Mouse (Mus musculus) liver, embryonic 12.5 days (tissue): ENCODE results near the gene Scn5a. TPM values are rescaled to one million over a fixed set of nuclear protein-coding genes. Genes with fewer than 3 reads are reported as not detected.

Source experiments
- ATAC-seq: fragments of 200-750 bp; cut with Nextera tagmentation; 2 replicates; pipeline ENCODE4 v1.8.0; 2017; ENCODE audit warnings: moderate number of reproducible peaks, mild to moderate bottlenecking, moderate library complexity
- H3K27ac ChIP-seq: fragments of 300-500 bp; sonication (generic); 2 replicates; pipeline ENCODE4 v1.5.1; 2016; ENCODE audit warnings: mild to moderate bottlenecking
- H3K27me3 ChIP-seq: fragments of 300-500 bp; sonication (generic); replicated peaks from 2 replicates; pipeline ENCODE4 v1.6.1; 2016; ENCODE audit warnings: mild to moderate bottlenecking, moderate library complexity
- H3K36me3 ChIP-seq: fragments of 300-500 bp; sonication (generic); 2 replicates; pipeline ENCODE4 v1.6.1; 2016; ENCODE audit warnings: mild to moderate bottlenecking, moderate library complexity
- H3K4me1 ChIP-seq: fragments of 300-500 bp; sonication (generic); 2 replicates; pipeline ENCODE4 v1.6.1; 2016
- H3K4me2 ChIP-seq: fragments of 300-500 bp; sonication (generic); 2 replicates; pipeline ENCODE4 v1.6.1; 2016; ENCODE audit warnings: mild to moderate bottlenecking, moderate library complexity
- H3K4me3 ChIP-seq: fragments of 300-500 bp; sonication (generic); 2 replicates; pipeline ENCODE4 v1.5.1; 2016; ENCODE audit warnings: mild to moderate bottlenecking, moderate library complexity
- H3K9ac ChIP-seq: fragments of 300-500 bp; sonication (generic); 2 replicates; pipeline ENCODE4 v1.6.1; 2016; ENCODE audit warnings: mild to moderate bottlenecking, moderate library complexity
- H3K9me3 ChIP-seq: fragments of 300-500 bp; sonication (generic); replicated peaks from 2 replicates; pipeline ENCODE4 v1.6.1; 2016; ENCODE audit warnings: mild to moderate bottlenecking, moderate library complexity
- WGBS: fragments of 180-500 bp; shearing (Covaris S2); methylation state at CpG from one replicate; pipeline ENCODE4 v1.1.7; 2016; ENCODE audit not compliant: insufficient replicate concordance; 5-methylcytosine and 5-hydroxymethylcytosine counted together
- polyA plus RNA-seq: library from polyadenylated mRNA; unstranded; fragments of >200 nt; fragmentation: Nextera tagmentation; extraction: Ambion mirVana; gene quantifications from 2 replicates; pipeline ENCODE4 v1.2.1, GENCODE M21; 2016

The Scn5a gene
- polyA plus RNA-seq, 1 experiment from 2014 or later = 0.02 TPM

DNA sequence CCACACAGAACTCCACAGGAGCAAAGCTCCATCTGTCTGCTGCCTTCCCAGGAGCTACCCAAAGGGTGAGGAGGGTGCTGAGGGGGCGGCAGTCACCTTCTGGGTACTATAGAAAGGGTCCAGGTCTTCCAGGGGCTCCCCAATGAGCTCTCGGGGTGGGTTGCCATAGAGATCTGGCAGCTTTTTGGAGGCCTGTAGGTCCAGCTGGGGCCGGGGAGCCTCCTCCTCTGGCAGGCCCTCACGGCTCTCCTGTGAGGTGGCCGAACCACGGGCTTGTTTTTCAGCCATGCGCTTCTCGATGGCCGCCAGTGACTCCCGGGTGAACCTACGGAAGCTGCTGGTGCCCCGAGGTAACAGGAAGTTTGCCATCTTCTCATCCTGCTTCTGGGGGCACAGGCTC, 16.6 kb downstream of the Scn5a start:
- Histone ChIP-seq H3K27me3 (peaks cover 30% of the 10 kb centered on the region), H3K9me3 (no peaks in the 10 kb centered on the region), H3K4me3 (no peak overlapping the region), H3K9ac (no peak overlapping the region), H3K4me1 (no peaks in the 10 kb centered on the region), H3K27ac (no peak overlapping the region), H3K4me2 (no peak overlapping the region), H3K36me3 (no peaks in the 10 kb centered on the region)
- ATAC-seq = no peak
- 60% methylated on average over 12 of the region's 12 CpGs for WGBS

DNA sequence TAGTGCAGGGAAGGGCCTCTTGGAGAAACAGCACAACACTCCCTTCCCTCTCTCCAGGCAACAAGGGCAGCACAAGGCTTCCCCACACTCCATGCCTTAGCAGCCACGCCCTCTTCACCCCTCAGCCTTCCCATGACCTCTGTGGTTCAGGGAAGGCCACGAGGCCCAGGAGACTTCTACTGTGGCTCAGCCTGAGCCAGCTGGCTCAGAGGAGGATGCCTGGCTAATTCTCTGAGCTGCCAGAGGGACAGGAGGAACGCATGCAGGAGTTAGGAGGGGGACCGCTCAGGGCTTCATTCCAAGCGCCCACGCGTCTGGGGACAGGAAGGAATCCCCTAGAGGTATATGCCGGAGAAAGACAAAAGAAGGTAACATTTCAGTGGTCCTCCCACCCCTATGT, 17.1 kb downstream of the Scn5a start:
- Histone ChIP-seq H3K4me1 (no peaks in the 10 kb centered on the region), H3K9me3 (no peaks in the 10 kb centered on the region), H3K9ac (no peak overlapping the region), H3K36me3 (no peaks in the 10 kb centered on the region), H3K27me3 (peaks cover 25% of the 10 kb centered on the region), H3K27ac (no peak overlapping the region), H3K4me2 (no peak overlapping the region), H3K4me3 (no peak overlapping the region)
- no peak for ATAC-seq
- 56% methylated on average over 8 of the region's 8 CpGs for WGBS

DNA sequence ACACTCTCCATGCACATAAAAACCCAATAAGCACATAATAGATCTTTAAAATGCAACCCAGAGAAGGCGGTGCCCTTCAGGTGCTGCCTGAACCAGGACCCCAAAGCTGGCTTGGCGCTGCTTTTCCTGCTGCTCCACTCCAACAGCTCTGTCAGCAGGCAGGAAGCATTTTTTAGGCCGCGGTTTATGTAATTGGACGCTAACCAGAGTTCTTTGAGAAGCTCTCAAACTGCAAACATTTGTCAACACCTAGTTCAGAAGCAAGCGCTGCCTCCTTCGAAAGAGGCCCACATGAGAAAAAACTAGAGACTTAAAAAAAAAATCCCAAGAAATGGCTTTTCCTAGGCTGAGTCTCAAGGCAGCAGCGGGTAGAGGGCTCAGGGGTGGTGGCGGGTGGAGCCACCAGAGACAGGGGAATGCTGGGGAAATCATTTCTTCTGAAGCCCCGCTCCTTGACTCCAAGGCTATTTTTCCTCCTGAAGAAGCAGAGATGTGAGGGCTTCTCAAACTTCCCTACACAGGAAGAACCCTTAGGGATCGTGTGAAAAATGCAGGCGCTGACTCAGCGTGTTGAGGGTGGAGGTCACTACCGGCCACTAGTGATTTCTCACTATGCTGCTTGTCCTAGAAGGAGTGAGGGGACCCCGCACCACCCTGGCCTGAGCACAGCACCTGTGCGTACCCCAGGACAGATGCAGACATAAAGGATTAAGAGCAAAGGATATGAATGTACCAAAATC, 19.1 kb downstream of the Scn5a start:
- WGBS = 60% methylated on average over 16 of the region's 16 CpGs
- no peaks in the 10 kb centered on the region for H3K36me3 ChIP-seq
- ATAC-seq = no peak
- no peaks in the 10 kb centered on the region for H3K4me1 ChIP-seq
- peaks cover 5% of the 10 kb centered on the region; the same call in 1 of the 2 replicates for H3K27me3 ChIP-seq
- no peak overlapping the region for H3K4me2 ChIP-seq
- no peak overlapping the region for H3K9ac ChIP-seq
- H3K9me3 ChIP-seq = no peaks in the 10 kb centered on the region
- no peak overlapping the region for H3K27ac ChIP-seq
- H3K4me3 ChIP-seq = no peak overlapping the region

DNA sequence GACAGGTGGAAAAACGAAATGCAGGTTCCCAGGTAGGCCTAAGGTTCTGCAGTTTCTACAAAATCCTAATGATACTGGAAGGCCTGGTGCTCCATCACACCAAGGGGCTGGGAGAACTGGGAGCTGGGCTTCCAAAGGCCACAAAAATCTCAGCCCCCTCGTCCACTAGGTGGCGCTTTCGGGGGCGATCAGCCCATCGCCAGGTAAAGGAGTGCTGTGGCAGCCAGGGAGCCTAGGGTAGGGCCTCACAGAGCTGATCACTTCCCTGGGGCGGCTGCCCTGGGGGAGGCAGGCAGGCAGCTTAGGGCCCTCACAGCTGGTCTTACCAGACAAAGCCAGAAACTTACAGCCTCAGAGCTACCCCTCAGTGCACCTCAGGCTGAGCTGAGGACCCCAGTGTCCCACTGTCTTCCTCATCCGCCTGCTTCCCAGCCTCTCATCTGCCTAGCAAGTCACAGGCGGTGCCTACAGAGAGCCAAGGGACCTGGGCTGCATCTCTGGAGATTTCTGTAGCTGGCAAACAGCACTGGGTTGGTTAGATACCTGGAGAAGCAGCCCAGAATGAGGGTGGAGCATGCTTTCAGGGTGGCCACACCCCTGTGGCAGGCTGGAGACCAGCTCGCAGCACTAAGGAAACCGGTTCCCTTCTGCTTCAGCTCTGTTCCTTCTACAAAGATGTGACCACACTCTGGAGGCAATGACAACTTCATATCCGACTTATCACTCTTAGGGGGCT, 20.5 kb downstream of the Scn5a start:
- H3K9me3 ChIP-seq = no peaks in the 10 kb centered on the region
- no peaks in the 10 kb centered on the region for H3K4me1 ChIP-seq
- H3K27me3 ChIP-seq = no peaks in the 10 kb centered on the region; the same call in 1 of the 2 replicates
- H3K4me2 ChIP-seq = no peak overlapping the region
- H3K36me3 ChIP-seq = no peaks in the 10 kb centered on the region
- no peak overlapping the region for H3K27ac ChIP-seq
- ATAC-seq = no peak
- WGBS = 18% methylated on average over 12 of the region's 12 CpGs
- no peak overlapping the region for H3K9ac ChIP-seq
- no peak overlapping the region for H3K4me3 ChIP-seq

DNA sequence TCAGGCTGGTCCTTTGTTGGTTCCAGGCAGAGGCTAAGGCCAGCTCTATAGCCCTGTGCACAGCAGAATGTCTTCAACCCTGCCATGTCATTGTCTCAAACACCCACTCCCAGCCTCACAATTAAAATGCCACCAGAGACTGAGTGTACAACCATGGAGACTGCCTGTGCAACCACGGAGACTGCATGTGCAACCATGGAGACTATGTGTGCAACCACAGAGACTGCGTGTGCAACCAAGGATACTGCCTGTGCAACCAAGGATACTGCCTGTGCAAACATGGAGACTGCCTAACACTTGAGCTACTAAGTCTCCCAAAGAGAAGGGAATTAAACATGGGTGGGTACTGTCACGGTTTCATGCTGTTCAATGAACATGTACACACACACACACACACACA, 22.8 kb downstream of the Scn5a start:
- Histone ChIP-seq H3K4me1 (no peaks in the 10 kb centered on the region), H3K9ac (no peak overlapping the region), H3K9me3 (no peaks in the 10 kb centered on the region), H3K4me2 (no peak overlapping the region), H3K4me3 (no peak overlapping the region), H3K27me3 (no peaks in the 10 kb centered on the region), H3K36me3 (no peaks in the 10 kb centered on the region), H3K27ac (no peak overlapping the region)
- 70% methylated on average over 3 of the region's 3 CpGs for WGBS
- no peak for ATAC-seq

DNA sequence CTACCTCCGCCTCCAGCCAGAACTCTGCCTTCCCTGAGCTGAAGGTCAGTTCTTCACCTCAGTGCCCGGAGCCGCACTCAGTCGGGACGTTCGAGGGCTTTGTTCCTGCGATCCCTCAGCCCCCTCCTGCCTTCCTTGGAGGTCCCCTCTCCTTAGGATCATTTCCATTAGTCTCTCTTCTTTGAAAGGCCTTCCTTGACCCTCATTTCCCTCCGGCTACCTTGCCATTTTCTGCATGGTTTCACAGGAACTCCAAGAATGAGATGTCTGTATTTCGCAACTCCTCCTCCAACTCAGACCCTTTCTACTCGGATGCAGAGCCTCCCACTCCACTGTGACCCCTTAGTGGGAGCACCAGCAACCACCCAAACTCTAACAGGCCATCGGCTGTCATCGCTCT, 31.3 kb downstream of the Scn5a start:
- 73% methylated on average over 12 of the region's 12 CpGs for WGBS
- no peak overlapping the region for H3K9ac ChIP-seq
- H3K4me2 ChIP-seq = no peak overlapping the region
- H3K27ac ChIP-seq = no peak overlapping the region
- no peaks in the 10 kb centered on the region for H3K4me1 ChIP-seq
- no peak overlapping the region for H3K4me3 ChIP-seq
- no peaks in the 10 kb centered on the region for H3K36me3 ChIP-seq
- no peak for ATAC-seq
- no peaks in the 10 kb centered on the region for H3K27me3 ChIP-seq
- no peaks in the 10 kb centered on the region for H3K9me3 ChIP-seq

DNA sequence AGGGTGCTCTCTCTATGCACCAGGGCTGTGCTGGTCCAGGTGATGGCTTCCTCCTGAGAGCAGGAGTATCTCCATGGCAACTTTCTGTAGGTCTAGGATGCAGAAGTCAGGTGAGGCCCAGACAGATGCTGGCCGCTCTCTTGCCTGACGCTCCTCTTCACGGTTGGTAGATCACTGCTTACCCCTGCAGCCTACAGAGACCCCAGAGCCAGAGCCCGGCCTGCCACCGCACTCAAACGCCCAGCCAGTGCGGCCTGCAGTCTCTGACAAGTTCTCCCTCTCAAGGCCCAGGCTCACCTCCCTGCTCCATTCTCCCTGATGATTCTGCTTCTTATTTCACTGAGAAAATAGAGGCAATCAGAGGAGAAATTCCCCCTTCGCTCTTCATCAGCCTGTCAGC, 31.7 kb downstream of the Scn5a start:
- ATAC-seq = no peak
- Histone ChIP-seq H3K4me2 (no peak overlapping the region), H3K27ac (no peak overlapping the region), H3K36me3 (no peaks in the 10 kb centered on the region), H3K4me3 (no peak overlapping the region), H3K9ac (no peak overlapping the region), H3K9me3 (no peaks in the 10 kb centered on the region), H3K4me1 (no peaks in the 10 kb centered on the region), H3K27me3 (no peaks in the 10 kb centered on the region)
- 75% methylated on average over 8 of the region's 8 CpGs for WGBS

DNA sequence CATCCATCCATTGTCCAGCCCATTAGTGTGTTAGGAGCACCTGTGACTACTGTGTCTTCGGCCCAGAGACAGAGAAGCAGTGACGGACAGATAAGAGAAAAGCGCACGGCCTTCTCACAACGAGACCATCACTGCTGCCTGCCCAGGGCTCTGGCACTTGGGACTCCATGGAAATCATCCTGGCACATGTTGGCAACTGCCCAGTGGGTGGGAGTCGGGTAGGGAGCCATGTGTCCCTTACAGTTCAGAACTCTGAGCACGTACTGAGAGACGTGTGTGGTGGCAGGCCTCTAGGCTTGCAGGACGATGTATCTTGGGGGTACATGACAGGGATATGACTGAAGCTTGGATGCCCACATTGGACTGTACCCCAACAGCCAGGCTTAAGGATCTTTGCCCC, 38.1 kb downstream of the Scn5a start:
- Histone ChIP-seq H3K9ac (no peak overlapping the region), H3K4me2 (no peak overlapping the region), H3K27me3 (no peaks in the 10 kb centered on the region), H3K27ac (no peak overlapping the region), H3K9me3 (no peaks in the 10 kb centered on the region), H3K36me3 (no peaks in the 10 kb centered on the region), H3K4me1 (no peaks in the 10 kb centered on the region), H3K4me3 (no peak overlapping the region)
- 66% methylated on average over 9 of the region's 9 CpGs for WGBS
- ATAC-seq = no peak

DNA sequence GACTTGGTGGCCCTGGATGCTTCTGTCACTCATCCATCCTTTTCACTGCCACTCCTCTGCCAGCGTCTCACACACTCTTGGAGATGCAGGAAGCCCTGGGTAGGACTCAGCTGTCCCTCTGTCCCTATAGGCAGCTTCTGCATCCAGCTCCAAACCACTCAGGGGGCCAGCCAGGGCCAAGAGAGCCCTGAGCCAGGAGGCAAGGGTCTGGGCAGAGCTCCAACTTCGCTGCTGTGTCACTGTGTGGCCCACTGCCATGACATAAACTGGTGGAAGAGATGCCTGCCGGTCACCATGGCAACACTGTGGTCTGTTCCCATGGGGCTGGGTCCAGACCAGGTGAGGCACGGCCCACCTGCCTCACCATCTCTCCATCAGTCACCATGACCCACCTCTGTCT, 41.0 kb downstream of the Scn5a start:
- Histone ChIP-seq H3K27ac (no peak overlapping the region), H3K4me2 (no peak overlapping the region), H3K9ac (no peak overlapping the region), H3K4me3 (no peak overlapping the region), H3K36me3 (no peaks in the 10 kb centered on the region), H3K9me3 (no peaks in the 10 kb centered on the region), H3K4me1 (no peaks in the 10 kb centered on the region), H3K27me3 (peaks cover 11% of the 10 kb centered on the region)
- WGBS = 55% methylated on average over 4 of the region's 4 CpGs
- no peak for ATAC-seq

DNA sequence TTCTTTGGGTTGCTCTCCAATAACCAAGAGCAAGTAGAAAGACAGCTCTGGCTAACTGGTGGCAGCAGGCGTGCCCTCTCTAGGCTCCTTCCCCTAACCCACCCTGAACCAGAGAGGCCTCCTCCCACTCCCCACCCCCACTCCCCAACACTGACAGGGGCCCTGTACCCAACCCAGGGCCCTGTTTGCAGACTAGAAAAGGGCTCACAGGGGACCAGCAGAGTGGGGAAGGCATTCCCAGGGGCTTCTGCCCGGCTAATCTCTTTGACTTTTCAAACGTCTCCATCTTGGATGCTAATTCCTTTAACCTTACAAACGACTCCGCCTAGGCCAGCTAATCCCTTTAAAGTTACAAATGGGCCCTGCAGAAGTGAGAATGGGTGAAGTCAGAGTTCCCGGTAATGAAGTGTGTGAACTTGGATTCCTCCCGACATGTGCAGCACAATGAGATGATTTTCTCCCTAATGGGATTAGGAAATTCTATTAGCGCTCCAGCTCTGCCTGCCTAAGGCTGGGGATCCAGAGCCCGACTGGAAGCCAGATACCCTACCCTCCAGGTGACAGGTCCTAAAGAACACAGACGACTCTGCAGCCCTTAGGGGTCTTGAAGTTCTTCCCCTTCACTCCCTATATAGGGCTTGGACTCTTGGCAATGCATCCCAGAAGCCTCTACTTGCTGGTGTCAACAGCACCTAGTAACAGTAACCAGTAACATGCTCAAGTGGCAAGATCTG, 47.0 kb downstream of the Scn5a start:
- no peak for ATAC-seq
- Histone ChIP-seq H3K27ac (no peak overlapping the region), H3K27me3 (peaks cover 36% of the 10 kb centered on the region), H3K9ac (no peak overlapping the region), H3K9me3 (no peaks in the 10 kb centered on the region), H3K4me3 (no peak overlapping the region), H3K36me3 (no peaks in the 10 kb centered on the region), H3K4me2 (no peak overlapping the region), H3K4me1 (no peaks in the 10 kb centered on the region)
- 16% methylated on average over 10 of the region's 10 CpGs for WGBS

DNA sequence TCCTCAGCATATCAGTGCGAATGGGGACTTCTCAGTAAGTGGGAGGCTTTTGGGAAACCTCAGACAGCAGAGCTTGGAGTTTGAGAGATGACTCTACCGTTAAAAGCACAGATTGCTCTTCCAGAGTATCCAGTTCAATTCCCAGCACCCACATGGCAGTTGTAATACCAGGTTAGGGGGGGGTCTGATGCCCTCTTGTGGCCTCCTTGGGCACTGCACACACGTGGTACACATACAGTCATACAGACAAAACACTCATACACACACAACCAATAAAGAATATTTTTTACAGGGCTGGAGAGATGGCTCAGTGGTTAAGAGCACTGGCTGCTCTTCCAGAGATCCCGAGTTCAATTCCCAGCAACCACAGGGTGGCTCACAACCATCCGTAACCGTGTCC, 54.3 kb downstream of the Scn5a start:
- 72% methylated on average over 6 of the region's 6 CpGs for WGBS

DNA sequence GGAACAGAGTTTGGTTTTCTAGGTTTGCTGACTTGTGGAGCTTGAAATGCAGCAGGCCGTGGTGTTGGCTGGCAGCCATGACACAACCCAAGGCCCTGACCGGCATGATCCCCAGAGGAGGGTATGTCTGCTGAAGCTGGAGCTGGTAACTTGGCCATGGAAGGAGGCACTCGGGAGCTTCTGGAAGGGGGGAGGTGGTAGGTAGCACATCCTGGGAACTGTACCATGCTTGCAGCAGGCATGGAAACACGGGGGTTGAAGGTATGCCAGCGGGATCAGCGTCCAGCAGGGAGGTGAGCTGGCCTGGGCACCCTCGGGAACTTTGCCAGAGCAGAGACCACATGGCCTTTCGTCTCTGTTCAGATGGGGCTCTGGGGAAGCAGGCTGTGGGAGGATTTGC, 55.5 kb downstream of the Scn5a start:
- no peak overlapping the region for H3K4me2 ChIP-seq
- H3K27ac ChIP-seq = no peak overlapping the region
- H3K4me1 ChIP-seq = no peaks in the 10 kb centered on the region
- no peak overlapping the region for H3K4me3 ChIP-seq
- no peak overlapping the region for H3K9ac ChIP-seq
- no peaks in the 10 kb centered on the region for H3K36me3 ChIP-seq
- 66% methylated on average over 8 of the region's 8 CpGs for WGBS
- H3K27me3 ChIP-seq = peaks cover 3% of the 10 kb centered on the region; the same call in 1 of the 2 replicates
- H3K9me3 ChIP-seq = peaks cover 6% of the 10 kb centered on the region; the same call in 1 of the 2 replicates
- no peak for ATAC-seq

More for the DNA sequence above, 54.3 kb downstream of the Scn5a start:
- Histone ChIP-seq H3K27me3 (no peaks in the 10 kb centered on the region), H3K4me2 (no peak overlapping the region), H3K9me3 (peaks cover 6% of the 10 kb centered on the region; the same call in 1 of the 2 replicates), H3K27ac (no peak overlapping the region), H3K36me3 (no peaks in the 10 kb centered on the region), H3K9ac (no peak overlapping the region), H3K4me1 (no peaks in the 10 kb centered on the region), H3K4me3 (no peak overlapping the region)
- ATAC-seq = no peak
